Mouse (Mus musculus): ENCODE measurements around the gene Tsc1. TPM values are rescaled to one million over a fixed set of nuclear protein-coding genes. Genes with fewer than 3 reads are reported as not detected.

Gene Tsc1
- total RNA-seq, 2 experiments from 2014 or later = 49.3 to 56.4 TPM

DNA sequence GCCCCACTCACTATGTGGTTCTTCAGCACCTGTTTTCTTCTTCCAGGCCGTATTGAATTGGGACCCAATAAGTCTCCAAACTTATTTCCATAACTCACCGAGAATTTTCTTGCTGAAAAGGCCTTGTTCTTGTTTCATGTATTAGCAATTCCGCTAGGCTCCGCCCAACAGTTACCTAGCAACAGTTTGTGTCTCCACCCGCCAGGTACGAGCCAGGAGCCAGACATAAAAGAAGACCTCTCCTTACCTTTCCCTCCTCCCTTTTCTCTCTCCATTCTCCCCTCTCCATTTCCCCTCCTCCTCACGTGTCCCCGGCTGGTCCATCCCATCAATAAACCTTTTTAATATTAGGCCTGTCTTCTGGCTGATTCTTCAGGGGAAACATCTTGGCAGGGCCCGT, 2.7 kb upstream of the Tsc1 start:
- intact Hi-C loops (cut with DNase I) = no loop called here
- DNase-seq (ENCODE audit: low spot score in 2 of 2) = no peak

DNA sequence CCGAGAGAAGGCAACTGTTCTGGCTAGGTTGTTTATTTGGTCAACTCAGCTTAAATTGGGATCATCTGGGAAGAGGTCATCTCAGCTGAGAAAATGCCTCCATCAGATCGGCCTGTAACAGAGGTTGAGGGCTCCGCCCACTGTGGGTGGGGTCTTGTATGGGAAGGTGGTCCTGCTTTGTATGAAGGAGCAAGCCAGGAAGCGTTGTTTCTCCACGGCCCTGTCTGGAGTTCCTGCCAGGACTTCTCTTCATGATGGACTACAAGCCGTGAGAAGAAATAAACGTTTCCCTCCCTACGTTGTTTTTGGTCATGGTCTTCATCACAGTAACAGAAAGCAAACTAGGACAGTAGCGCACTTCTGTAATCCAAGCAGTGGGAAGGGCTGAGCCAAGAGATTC, 2.1 kb upstream of the Tsc1 start:
- DNase-seq (ENCODE audit: low spot score in 2 of 2) = no peak
- intact Hi-C loops (cut with DNase I) = no loop called here

DNA sequence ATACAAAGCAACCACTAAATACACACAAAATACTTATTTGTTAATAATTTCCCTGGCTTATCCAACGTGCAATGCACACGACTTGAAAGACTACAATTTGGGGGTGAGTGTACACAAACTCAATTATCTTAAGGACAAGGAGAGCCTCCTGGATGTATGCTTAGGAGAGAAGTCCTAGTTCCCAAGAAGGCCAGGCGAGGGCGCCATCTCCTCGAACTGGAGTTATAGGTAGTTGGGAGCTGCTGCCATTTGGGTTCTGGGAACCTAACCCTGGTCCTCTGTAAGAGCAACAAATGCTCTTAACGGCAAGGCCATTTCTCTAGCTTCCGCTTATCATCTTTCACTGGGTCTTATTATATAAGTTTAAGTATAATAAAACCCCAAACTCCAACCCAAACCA, 1.2 kb upstream of the Tsc1 start:
- intact Hi-C loops (cut with DNase I) = no loop called here
- no peak for DNase-seq (ENCODE audit: low spot score in 2 of 2)

DNA sequence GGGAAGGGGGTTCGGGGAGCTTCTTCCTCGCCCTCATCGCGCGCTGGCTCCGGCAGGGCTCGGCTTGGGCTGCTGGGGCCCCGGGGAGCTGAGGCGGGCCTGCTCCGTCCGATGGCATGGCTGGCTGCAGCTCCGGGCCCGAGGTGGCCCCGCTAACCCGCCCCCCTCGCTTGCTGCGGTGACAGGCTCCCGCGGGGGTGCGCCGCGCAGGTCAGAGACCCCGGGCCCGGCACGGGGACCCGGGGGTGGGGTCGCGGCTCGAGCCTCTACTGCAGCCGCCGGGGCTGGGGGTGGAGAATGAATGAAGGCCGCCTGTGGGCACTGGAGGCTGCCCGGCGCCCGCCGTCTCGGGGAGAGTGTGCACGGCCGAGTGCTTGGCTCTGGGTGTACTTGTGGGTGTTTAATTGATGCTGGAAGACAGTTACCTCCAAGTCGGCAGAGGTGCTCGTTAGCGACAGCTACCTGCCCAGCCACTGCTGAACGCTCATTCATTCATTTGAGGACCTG, 460 bp downstream of the Tsc1 start:
- intact Hi-C loops (cut with DNase I) = no loop called here
- peak; percentile 34 to 47 for DNase-seq (ENCODE audit: low spot score in 2 of 2)

DNA sequence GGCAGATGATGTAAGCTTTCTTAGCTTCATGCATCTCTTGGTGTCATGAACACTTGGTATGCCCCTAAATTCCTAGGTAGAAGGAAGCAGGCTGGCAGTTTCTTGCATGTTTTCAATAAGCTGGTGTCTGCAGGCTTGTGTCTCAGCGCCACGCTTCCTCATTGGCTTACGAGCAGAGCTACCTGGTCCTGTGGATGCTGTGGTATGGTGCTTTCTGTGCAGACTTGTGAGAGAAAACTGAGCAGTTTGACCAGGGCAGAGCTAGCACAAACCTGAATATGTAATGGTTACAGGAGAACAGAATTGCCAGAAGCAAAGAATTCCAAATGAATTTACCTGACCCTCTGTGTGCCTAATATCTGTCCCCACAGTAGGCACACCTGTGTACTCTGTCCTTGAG, 2.1 kb downstream of the Tsc1 start:
- DNase-seq (ENCODE audit: low spot score in 2 of 2) = no peak
- intact Hi-C loops (cut with DNase I) = no loop called here

DNA sequence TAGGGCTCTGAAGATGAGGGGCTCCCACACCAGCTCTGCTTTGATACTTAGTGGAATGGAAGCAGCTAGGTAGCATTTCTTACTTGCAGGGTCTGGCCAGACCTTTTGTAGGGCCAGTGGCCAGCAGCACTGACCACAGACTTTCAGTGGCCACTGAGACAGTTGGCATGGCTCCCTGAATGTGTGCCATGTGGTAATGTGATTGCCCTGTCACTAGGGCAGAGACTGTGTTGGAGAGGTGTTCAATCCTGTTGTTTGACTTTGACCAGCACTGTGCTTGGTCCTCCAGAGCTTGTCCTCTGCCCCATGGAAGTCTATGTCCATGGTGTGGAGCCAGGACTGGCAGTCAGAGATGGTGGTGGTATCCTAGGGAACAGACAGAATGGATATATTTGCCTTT, 9.5 kb downstream of the Tsc1 start:
- DNase-seq (ENCODE audit: low spot score in 2 of 2) = no peak
- intact Hi-C loops (cut with DNase I) = no loop called here

DNA sequence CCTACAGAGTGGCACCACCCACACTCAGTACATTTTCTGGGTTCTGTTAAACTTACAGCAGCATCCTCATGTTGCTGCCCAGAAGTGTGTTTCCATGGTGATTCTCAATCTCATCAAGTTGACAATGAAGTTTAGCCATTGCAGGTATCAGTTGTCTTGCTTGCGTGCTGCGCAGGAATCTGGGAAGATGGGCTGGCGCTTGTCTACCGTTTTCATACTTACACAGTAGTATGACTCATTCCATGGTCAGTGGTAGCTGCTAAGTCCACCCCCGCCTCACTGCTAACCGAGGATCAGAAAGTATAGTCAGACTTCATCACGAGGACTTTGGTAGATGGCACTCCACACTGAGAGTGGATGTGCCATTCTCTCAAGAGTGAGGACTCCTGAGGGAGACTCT, 12.3 kb downstream of the Tsc1 start:
- DNase-seq (ENCODE audit: low spot score in 2 of 2) = peak; percentile 20 to 82
- intact Hi-C loops (cut with DNase I) = no loop called here

DNA sequence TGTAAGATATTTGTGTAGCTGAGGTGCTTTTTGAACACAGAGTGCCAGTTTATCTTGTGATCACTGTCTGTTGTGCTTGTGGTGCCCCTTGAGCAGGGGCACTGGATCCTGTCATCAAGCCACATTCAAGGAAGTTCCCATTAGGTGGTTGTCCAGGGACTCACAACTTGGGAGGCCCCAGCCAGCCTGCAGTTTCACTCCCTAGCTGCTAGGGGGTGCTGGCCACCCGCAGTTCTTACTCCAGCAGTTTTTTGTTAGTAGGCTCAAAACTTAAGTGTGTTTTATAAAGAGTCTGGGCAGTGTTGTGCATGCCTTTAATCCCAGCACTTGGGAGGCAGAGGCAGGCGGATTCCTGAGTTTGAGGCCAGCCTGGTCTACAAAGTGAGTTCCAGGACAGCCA, 13.3 kb downstream of the Tsc1 start:
- DNase-seq (ENCODE audit: low spot score in 2 of 2) = no peak
- intact Hi-C loops (cut with DNase I) = no loop called here

DNA sequence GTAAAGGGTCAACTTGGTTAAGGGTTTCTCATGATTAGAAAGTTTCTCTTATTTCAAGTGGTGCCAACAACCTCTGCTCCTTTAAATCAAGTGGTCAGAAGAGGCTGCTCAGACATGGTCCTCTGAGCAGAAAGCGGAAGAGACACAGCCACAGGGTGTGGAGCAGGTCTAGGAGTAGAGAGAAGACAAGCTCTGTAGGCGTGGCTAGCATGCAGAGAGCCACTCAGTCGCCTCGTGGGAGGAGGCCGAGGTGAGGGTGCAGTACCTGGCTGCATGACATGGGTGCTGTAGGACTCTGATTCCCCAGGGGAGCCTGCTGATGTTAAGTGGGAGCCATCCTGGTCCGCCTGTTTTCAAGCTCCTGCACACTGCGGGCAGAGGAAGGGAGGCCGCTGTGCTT, 15.2 kb downstream of the Tsc1 start:
- intact Hi-C loops (cut with DNase I) = no loop called here
- DNase-seq (ENCODE audit: low spot score in 2 of 2) = no peak

DNA sequence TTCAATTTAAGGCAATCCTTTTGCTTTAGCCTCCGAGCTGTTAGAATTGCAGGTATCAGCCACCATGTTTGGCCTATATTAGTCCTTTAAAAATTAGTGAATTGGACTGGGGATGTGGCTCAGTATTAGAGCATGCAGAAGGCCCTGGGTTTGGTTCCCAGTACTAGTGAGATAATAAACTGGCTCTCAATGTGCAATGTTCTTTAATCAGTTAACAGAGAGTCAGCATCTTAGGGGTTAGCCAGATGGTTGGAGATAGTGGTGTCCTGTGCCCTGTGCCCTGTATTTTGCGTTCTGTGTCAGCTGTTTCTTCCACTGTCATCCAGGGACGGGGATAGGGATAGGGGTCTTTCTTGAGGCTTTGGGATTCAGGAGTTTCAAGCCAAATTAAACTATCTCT, 21.9 kb downstream of the Tsc1 start:
- DNase-seq (ENCODE audit: low spot score in 2 of 2) = no peak

DNA sequence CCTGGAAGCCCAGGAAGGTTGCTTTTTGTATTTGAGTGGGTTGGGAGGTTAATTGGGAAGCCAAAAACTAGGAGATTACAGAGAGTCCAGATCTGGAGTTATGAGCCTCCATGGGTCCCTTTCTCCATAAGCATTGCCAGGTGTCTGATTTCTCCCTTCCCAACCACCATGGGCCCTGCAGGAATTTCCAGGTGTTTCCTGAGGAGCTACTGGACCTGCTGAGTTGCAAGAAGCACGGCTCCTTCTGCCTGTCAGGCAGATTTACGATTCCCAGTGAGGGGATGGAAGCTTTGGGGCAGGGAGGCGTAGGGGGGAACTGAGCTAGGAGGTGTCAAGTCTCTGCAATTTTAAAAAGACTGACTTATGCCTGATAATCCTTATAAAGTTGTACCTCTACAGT, 24.8 kb downstream of the Tsc1 start:
- intact Hi-C loops (cut with DNase I) = no loop called here
- DNase-seq (ENCODE audit: low spot score in 2 of 2) = no peak

More for the DNA sequence above, 21.9 kb downstream of the Tsc1 start:
- intact Hi-C loops (cut with DNase I) = no loop called here

DNA sequence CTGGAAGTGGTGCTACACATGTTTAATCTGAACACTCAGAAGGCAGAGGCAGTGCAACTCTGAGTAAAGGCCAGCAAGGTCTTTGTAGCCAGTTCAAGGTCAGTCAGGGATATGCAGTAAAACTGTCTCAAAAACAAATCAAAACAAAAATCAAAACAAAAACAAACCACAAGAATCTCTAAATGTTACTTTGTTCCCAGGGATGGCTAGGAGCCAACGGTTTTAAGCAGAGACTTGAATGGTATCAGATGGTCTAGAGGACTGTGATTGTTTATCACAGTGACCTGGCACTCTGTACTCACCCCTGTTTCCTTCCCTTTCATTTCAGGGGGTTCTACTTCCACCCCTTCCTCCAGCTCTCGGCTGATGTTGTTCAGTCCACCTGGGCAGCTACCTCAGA, 30.4 kb downstream of the Tsc1 start:
- DNase-seq (ENCODE audit: low spot score in 2 of 2) = no peak
- intact Hi-C loops (cut with DNase I) = no loop called here

DNA sequence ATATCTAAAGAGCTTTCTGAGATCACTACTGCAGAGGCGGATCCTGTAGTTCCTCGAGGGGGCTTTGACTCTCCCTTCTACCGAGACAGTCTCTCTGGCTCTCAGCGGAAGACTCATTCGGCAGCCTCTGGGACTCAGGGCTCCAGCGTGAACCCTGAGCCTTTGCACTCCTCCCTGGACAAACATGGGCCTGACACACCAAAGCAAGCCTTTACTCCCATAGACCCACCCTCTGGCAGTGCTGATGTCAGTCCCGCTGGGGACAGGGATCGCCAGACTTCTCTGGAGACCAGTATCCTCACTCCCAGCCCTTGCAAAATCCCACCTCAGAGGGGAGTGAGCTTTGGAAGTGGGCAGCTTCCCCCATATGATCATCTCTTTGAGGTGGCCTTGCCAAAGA, 35.0 kb downstream of the Tsc1 start:
- intact Hi-C loops (cut with DNase I) = no loop called here
- DNase-seq (ENCODE audit: low spot score in 2 of 2) = no peak

DNA sequence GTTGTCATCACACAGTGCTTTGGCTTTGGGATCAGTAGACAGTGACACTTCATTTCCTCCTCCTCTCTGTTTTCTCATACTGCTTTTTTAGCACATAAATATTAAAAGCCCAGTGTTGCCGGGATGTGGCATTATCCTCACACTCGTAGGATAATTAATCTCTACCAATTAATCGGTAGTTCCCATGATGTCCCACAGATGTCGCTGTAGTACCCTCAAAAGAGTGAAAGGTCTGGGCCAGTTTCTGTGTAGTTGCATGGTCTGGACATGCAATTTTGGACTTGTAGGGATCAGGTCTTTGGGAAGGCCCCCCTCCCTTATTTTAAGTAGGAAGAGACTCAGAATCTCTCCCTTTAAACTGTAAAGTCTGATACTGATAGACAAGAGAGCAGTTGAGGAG, 39.7 kb downstream of the Tsc1 start:
- intact Hi-C loops (cut with DNase I) = no loop called here
- DNase-seq (ENCODE audit: low spot score in 2 of 2) = peak in 1 of 2 experiments; percentile 32

DNA sequence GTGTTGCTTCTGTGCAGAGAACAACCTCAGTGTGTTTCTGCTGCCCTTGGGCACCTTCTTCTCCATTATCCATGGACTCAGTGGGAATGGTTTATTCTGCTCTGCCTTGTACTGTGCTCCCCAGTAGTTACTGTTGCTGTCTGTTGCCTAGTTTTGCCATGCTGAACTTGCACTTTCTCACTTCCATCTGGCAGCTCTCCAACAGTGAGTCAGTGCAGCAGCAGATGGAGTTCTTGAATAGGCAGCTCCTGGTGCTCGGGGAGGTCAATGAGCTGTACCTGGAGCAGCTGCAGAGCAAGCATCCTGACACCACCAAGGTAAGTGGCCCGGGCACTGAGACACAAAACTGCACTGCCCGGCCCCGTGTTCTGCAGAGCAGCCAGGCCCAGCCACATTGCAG, 40.7 kb downstream of the Tsc1 start:
- DNase-seq (ENCODE audit: low spot score in 2 of 2) = peak; percentile 59 to 74
- intact Hi-C loops (cut with DNase I) = no loop called here

DNA sequence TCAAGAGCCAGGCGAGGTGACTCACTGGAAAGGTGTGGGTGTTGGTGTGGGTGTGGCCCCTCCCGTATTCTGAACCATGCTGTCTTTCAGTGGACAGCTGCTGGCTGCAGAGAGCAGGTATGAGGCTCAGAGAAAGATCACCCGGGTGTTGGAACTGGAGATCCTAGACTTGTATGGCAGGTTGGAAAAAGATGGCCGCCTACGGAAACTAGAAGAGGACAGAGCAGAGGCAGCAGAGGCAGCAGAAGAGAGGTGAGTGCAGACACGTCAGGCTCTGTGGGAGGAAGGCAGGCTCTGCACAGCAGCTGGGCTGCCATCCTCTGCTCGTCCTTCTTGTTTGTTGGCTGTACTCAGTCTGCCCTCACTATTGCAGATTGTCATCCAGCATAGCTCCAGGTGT, 44.9 kb downstream of the Tsc1 start:
- peak; percentile 28 to 69 for DNase-seq (ENCODE audit: low spot score in 2 of 2)
- intact Hi-C loops (cut with DNase I) = no loop called here

DNA sequence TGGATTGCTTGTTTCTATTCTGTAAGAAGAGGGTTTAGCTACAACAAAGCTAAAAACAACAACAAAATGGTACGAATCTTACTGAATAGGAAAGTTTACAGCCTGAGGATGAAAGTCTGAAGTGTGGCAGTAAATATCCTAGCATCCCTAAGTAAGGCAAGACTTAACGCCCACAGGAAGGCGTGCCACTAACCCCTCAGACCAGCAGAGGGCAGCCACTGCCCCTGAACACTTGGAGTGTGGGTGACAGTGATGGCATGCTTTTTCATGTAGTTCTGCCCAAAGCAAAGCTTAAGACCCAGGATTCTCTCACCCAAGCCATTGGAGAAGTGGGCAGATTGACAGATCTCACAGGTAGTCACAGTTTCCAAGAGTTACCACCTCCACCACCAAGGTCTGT, 47.4 kb downstream of the Tsc1 start:
- intact Hi-C loops (cut with DNase I) = no loop called here
- peak in 1 of 2 experiments; percentile 21 for DNase-seq (ENCODE audit: low spot score in 2 of 2)

DNA sequence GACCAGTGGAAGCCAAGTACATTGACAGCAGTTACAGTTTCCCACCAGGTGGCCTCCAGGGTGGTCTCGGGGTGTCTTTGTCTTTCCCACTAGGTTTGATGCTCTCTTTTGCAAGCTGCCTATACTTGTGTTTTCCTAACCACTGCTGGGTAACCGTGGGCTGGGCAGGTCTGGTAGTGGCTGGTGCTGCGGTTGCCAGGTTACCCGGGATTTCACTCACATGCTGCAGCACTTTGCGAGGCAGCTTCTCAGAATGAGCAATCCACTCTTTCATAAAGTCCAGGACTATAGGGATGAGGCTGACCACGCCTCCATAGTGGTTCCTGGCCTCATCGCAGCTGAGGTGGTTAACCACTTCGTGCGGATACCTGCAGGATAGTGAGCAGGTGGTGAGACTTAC, 51.7 kb downstream of the Tsc1 start:
- peak in 1 of 2 experiments; percentile 55 for DNase-seq (ENCODE audit: low spot score in 2 of 2)
- intact Hi-C loops (cut with DNase I) = no loop called here

DNA sequence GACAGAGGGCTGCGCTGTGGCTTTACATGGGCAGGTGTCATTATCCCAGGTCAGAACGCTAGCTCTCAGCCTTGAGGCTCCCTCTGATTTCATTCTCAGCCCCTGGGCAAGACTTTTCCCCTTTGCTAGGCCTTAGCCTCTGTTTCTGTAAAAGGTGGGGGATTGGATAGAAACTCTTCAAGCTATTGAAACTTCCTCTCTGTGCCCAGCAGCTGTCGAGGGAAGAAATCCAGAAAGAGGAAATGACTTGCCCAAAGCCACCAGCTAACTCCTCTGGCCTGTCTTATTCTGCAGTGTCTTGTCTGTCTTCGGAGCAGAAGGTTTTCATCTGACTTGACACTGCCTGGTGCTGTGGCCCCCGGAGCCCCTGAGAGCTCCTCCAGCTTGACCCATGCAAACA, 57.5 kb downstream of the Tsc1 start:
- DNase-seq (ENCODE audit: low spot score in 2 of 2) = no peak

DNA sequence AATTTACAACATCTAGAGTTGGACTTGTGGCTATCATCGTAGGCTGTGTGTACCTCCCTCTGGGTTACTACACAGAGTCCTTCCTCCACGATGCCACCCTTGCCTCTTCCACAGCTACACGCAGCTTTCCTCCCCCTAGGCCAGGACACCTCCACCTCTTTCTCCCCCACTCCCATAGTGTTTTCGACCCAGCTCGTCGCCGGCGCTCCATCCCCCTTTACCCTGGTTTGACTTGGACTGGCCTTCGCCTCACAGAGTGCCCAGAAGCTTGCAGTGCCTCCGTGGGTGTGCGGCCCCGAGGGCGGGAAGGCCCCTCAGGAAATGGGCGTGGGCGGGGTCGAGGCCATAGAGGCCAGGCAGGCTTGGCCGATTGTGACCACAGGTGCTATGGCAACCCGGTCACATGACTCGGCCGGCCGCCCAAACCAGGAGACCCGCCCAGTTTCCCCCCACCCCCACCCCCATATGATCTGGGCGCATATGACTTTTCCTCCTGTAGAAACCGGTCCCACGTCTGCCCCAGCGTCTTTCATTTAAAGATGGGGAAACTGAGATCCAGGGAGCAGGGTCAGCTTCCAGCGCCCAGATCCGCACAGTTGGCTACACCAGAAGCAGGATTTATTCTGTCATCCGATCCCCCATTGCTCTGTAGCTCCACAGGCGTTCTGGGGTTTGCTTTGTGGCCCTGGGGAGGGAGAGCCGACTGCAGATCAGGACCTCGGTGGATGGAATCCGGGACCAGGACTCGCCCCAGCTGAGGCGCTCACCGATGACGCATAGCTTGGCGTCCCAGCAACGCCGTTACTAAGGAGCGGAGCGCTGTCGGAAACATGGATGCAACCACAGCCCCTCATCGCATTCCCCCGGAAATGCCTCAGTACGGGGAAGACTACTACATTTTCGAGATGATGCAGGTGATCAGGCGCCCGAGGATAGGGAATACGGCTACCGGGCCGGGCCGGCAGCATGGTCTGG, 58.6 kb downstream of the Tsc1 start, which contains the start of the genes Spaca9 and Ak8:
Gene Spaca9 (minus strand): TSS at position 367 of the 975 bp plus-strand sequence.
Gene Ak8 (plus strand): TSS at position 804 of the 975 bp plus-strand sequence.
- DNase-seq (ENCODE audit: low spot score in 2 of 2) = peak; percentile 85
- intact Hi-C loops (cut with DNase I) = loop anchor here (5.0 kb wide), 1 partner anchor 143 kb away; the partner anchor contains the start of genes Ddx31 and Gtf3c4

More for the DNA sequence above, 57.5 kb downstream of the Tsc1 start:
- intact Hi-C loops (cut with DNase I) = loop anchor here (5.0 kb wide), 1 partner anchor 144 kb away; the partner anchor contains the start of genes Ddx31 and Gtf3c4

Data from left cerebral cortex, postnatal 25 days (tissue).